Comparison of ENCODE assay signal across 21 mouse cellular contexts in the genomic region with DNA sequence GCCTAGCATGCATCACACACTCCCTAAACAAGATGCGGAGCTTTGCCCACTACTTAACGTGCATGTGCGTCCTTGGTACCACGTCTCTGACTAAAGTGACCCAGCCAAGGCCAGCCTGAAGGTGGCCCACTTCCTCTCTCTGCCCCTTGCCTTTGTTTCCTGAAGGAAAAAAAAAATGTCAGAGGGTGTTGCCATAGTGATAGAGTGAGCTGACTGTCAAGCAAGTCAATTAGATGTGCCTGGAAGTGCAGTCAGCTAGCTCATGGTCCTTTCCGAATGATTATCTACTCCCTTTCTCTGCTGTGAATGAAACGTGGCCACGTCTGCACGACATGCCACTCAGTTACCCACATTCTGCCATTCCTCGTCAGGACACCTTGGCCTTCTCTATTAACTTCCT. TPM values are rescaled to one million over a fixed set of nuclear protein-coding genes. Genes with fewer than 3 reads are reported as not detected.
DNase-seq lines count a peak whose midpoint lies in the region; ATAC-seq and TF ChIP-seq lines count a peak whose summit lies in the region.
"Had no signal": no experiment of that assay in that cellular context is flagged by ENCODE, and none has a peak within 500 bp of the region (broad histone marks: within the 10 kb centered on the region; RNA-seq: fewer than 3 reads in every experiment).

No protein-coding gene starts in this region.

- no peak overlapping the region for H3K4me2 ChIP-seq in hindbrain, postnatal 0 days (ENCODE audit: low read depth, low read length)
- H3K4me2 ChIP-seq in hindbrain, embryonic 16.5 days (ENCODE audit: low read length): no peak overlapping the region
- H3K4me2 ChIP-seq in midbrain, embryonic 14.5 days (ENCODE audit: low read length): no peak overlapping the region
- no peak overlapping the region for H3K4me2 ChIP-seq in midbrain, embryonic 15.5 days
- H3K4me2 ChIP-seq: embryonic facial prominence, embryonic 15.5 days; hindbrain, embryonic 15.5 days had no signal

- H3K4me3 ChIP-seq in hindbrain, postnatal 0 days (ENCODE audit: low read length): no peak overlapping the region
- H3K4me3 ChIP-seq in hindbrain, embryonic 16.5 days (ENCODE audit: low read length): no peak overlapping the region
- no peak overlapping the region for H3K4me3 ChIP-seq in midbrain, embryonic 14.5 days (replicated peaks; ENCODE audit: low read depth, low read length)
- no peak overlapping the region for H3K4me3 ChIP-seq in midbrain, embryonic 15.5 days
- no peak overlapping the region for H3K4me3 ChIP-seq in limb, embryonic 10.5 days
- H3K4me3 ChIP-seq: embryonic facial prominence, embryonic 15.5 days; erythroblast, embryonic 14.5 days; forebrain, embryonic 10.5 days; heart, embryonic 10.5 days; hindbrain, embryonic 15.5 days had no signal

- DNase-seq in hindbrain, postnatal 0 days (ENCODE audit: low spot score): peak; percentile 36
- peak; percentile 50 for DNase-seq in midbrain, embryonic 14.5 days
- DNase-seq in ZHBTc4 (ENCODE audit: low read depth, low spot score): peak; percentile 19
- DNase-seq in limb, embryonic 10.5 days (ENCODE audit: low spot score): no peak
- no peak for DNase-seq in left cerebral cortex, adult 8-10 months (ENCODE audit: low spot score in 2 of 2)
- DNase-seq: adrenal gland, postnatal 10 days; cerebellum, adult 18-20 months; cerebellum, adult 9-11 months; cerebellum, postnatal 36 days; gastrocnemius, postnatal 36 days; heart, adult 18-20 months; heart, postnatal 10 days had no signal

- H3K27ac ChIP-seq in hindbrain, postnatal 0 days: no peak overlapping the region
- no peak overlapping the region for H3K27ac ChIP-seq in hindbrain, embryonic 16.5 days (ENCODE audit: low read depth, low read length)
- no peak overlapping the region for H3K27ac ChIP-seq in midbrain, embryonic 14.5 days (replicated peaks; ENCODE audit: low read depth, low read length)
- H3K27ac ChIP-seq in midbrain, embryonic 15.5 days: no peak overlapping the region
- H3K27ac ChIP-seq in limb, embryonic 10.5 days: 0 out of 2 replicates have a peak overlapping the region, but pooled peaks have one; percentile 0
- H3K27ac ChIP-seq: embryonic facial prominence, embryonic 15.5 days; forebrain, embryonic 10.5 days; heart, embryonic 10.5 days; hindbrain, embryonic 15.5 days had no signal

- H3K9me3 ChIP-seq in hindbrain, postnatal 0 days (ENCODE audit: low read length): no peaks in the 10 kb centered on the region
- H3K9me3 ChIP-seq in hindbrain, embryonic 16.5 days (ENCODE audit: control insufficient read depth, low read length): no peaks in the 10 kb centered on the region
- H3K9me3 ChIP-seq in midbrain, embryonic 14.5 days (ENCODE audit: control insufficient read depth, low read length): no peaks in the 10 kb centered on the region
- H3K9me3 ChIP-seq in midbrain, embryonic 15.5 days: no peaks in the 10 kb centered on the region
- no peaks in the 10 kb centered on the region for H3K9me3 ChIP-seq in limb, embryonic 10.5 days (replicated peaks)
- H3K9me3 ChIP-seq: embryonic facial prominence, embryonic 15.5 days; forebrain, embryonic 10.5 days; heart, embryonic 10.5 days; hindbrain, embryonic 15.5 days had no signal

- H3K36me3 ChIP-seq in hindbrain, postnatal 0 days (ENCODE audit: insufficient read depth, low read length): no peaks in the 10 kb centered on the region
- no peaks in the 10 kb centered on the region for H3K36me3 ChIP-seq in hindbrain, embryonic 16.5 days (ENCODE audit: control insufficient read depth, insufficient read depth, low read length)
- H3K36me3 ChIP-seq in midbrain, embryonic 14.5 days (ENCODE audit: control insufficient read depth, insufficient read depth, low read length): no peaks in the 10 kb centered on the region
- no peaks in the 10 kb centered on the region for H3K36me3 ChIP-seq in midbrain, embryonic 15.5 days (replicated peaks)
- no peaks in the 10 kb centered on the region for H3K36me3 ChIP-seq in limb, embryonic 10.5 days
- H3K36me3 ChIP-seq: embryonic facial prominence, embryonic 15.5 days; forebrain, embryonic 10.5 days; heart, embryonic 10.5 days; hindbrain, embryonic 15.5 days had no signal

- no peak for TF ChIP-seq CTCF in hindbrain, postnatal 0 days (IDR thresholded peaks at IDR 0.05; ENCODE audit: low read depth)

- no peaks in the 10 kb centered on the region for H3K4me1 ChIP-seq in hindbrain, postnatal 0 days (ENCODE audit: insufficient read depth, low read length)
- no peaks in the 10 kb centered on the region for H3K4me1 ChIP-seq in hindbrain, embryonic 16.5 days (ENCODE audit: control insufficient read depth, insufficient read depth, low read depth, low read length)
- peaks cover 7% of the 10 kb centered on the region; the same call in 1 of the 2 replicates for H3K4me1 ChIP-seq in midbrain, embryonic 14.5 days (ENCODE audit: control insufficient read depth, insufficient read depth, low read length)
- H3K4me1 ChIP-seq in midbrain, embryonic 15.5 days: no peaks in the 10 kb centered on the region
- peaks cover 46% of the 10 kb centered on the region for H3K4me1 ChIP-seq in limb, embryonic 10.5 days
- H3K4me1 ChIP-seq: embryonic facial prominence, embryonic 15.5 days had no signal

- H3K27me3 ChIP-seq in hindbrain, postnatal 0 days (ENCODE audit: insufficient read depth, low read length): no peaks in the 10 kb centered on the region
- 0 out of 2 replicates have a peak, but pooled peaks cover 4% of the 10 kb centered on the region for H3K27me3 ChIP-seq in hindbrain, embryonic 16.5 days (replicated peaks; ENCODE audit: control insufficient read depth, insufficient read depth, low read length)
- H3K27me3 ChIP-seq in midbrain, embryonic 14.5 days (ENCODE audit: control insufficient read depth, insufficient read depth, low read length): no peaks in the 10 kb centered on the region
- H3K27me3 ChIP-seq in midbrain, embryonic 15.5 days (replicated peaks): no peaks in the 10 kb centered on the region
- no peaks in the 10 kb centered on the region for H3K27me3 ChIP-seq in limb, embryonic 10.5 days (ENCODE audit: low read depth, poor library complexity, severe bottlenecking)
- H3K27me3 ChIP-seq: embryonic facial prominence, embryonic 15.5 days; hindbrain, embryonic 15.5 days had no signal

- no peak for ATAC-seq in hindbrain, postnatal 0 days
- no peak for ATAC-seq in hindbrain, embryonic 16.5 days
- ATAC-seq in midbrain, embryonic 14.5 days (ENCODE audit: low FRiP score, low TSS enrichment): no peak
- no peak for ATAC-seq in midbrain, embryonic 15.5 days (replicated peaks)
- ATAC-seq: forebrain, embryonic 14.5 days had no signal

- 34% methylated on average over 9 of the region's 9 CpGs for WGBS in hindbrain, postnatal 0 days
- 30% methylated on average over 9 of the region's 9 CpGs for WGBS in hindbrain, embryonic 16.5 days
- 18% methylated on average over 9 of the region's 9 CpGs for WGBS in midbrain, embryonic 14.5 days
- WGBS in midbrain, embryonic 15.5 days: 37% methylated on average over 9 of the region's 9 CpGs
- 90% methylated on average over 9 of the region's 9 CpGs for WGBS in limb, embryonic 10.5 days

- H3K9ac ChIP-seq in hindbrain, postnatal 0 days (replicated peaks; ENCODE audit: low read length): no peak overlapping the region
- H3K9ac ChIP-seq in hindbrain, embryonic 16.5 days (ENCODE audit: low read depth, low read length): no peak overlapping the region
- no peak overlapping the region for H3K9ac ChIP-seq in midbrain, embryonic 14.5 days (replicated peaks; ENCODE audit: low read length)
- no peak overlapping the region for H3K9ac ChIP-seq in midbrain, embryonic 15.5 days
- H3K9ac ChIP-seq: embryonic facial prominence, embryonic 15.5 days; hindbrain, embryonic 15.5 days had no signal

RNA-seq across cellular contexts. Expression of a gene that starts 37.9 kb away (rescaled TPM):
- 46.0 and 52.7 TPM in 2 replicates for total RNA-seq in hindbrain, postnatal 0 days (2014; rRNA removed)
- polyA plus RNA-seq in hindbrain, postnatal 0 days (2015; fragmentation: Nextera tagmentation; extraction: Ambion mirVana): 12.9 and 13.5 TPM in 2 replicates
- polyA plus RNA-seq in hindbrain, embryonic 16.5 days (2015; fragmentation: Nextera tagmentation; extraction: Ambion mirVana): 12.0 and 15.1 TPM in 2 replicates
- polyA plus RNA-seq in midbrain, embryonic 14.5 days (2014; fragmentation: Nextera tagmentation; extraction: Ambion mirVana): 10.6 and 16.2 TPM in 2 replicates
- 11.5 and 13.3 TPM in 2 replicates for polyA plus RNA-seq in midbrain, embryonic 15.5 days (2015; fragmentation: Nextera tagmentation; extraction: Ambion mirVana)
- 40.4 and 44.7 TPM in 2 replicates for polyA plus RNA-seq in limb, embryonic 10.5 days (2016; fragmentation: Nextera tagmentation; extraction: Ambion mirVana)
- total RNA-seq in left cerebral cortex, adult 8-10 months (2022): 1 to 10 TPM; 5.6 to 6.3 (median 6.2) TPM
- total RNA-seq: hematopoietic stem cell, adult 5-6 weeks had no signal
- polyA plus RNA-seq: erythroblast, embryonic 14.5 days had no signal

Comparison
In these comparisons a context has a peak if more than half of its experiments do, and no peak if none do; other contexts are left out.
1. DNase-seq: peak in hindbrain, postnatal 0 days (single experiment), midbrain, embryonic 14.5 days (single experiment) and ZHBTc4 (single experiment); none in limb, embryonic 10.5 days (single experiment) and left cerebral cortex, adult 8-10 months (0 of 2).